Mouse (Mus musculus): ENCODE measurements around the gene Abca17. TPM values are rescaled to one million over a fixed set of nuclear protein-coding genes. Genes with fewer than 3 reads are reported as not detected.

Gene Abca17
- polyA plus RNA-seq, 1 experiment from 2014 or later: 0.23 TPM

- H3K4me1 ChIP-seq: no peaks in the 10 kb centered on the region
- no peaks in the 10 kb centered on the region for H3K27me3 ChIP-seq (replicated peaks)
- no peaks in the 10 kb centered on the region for H3K9me3 ChIP-seq
- no peak overlapping the region for H3K27ac ChIP-seq
- 81% methylated on average over 7 of the region's 7 CpGs for WGBS
- no peak overlapping the region for H3K9ac ChIP-seq
- no peak overlapping the region for H3K4me2 ChIP-seq
- ATAC-seq (ENCODE audit: insufficient read depth, low FRiP score, low read depth): no peak
- peaks cover 70% of the 10 kb centered on the region for H3K36me3 ChIP-seq
- H3K4me3 ChIP-seq (replicated peaks): no peak overlapping the region
Measured at GRCm38 (mm10) chr17:24227941-24228340, 122.9 kb downstream of the Abca17 start.

GRCm38 (mm10) chr17:24226721-24227120 lies 124.1 kb downstream of the Abca17 start:
- Histone ChIP-seq H3K27me3 (replicated peaks) (no peaks in the 10 kb centered on the region), H3K4me3 (replicated peaks) (no peak overlapping the region), H3K9ac (no peak overlapping the region), H3K4me1 (no peaks in the 10 kb centered on the region), H3K36me3 (peaks cover 70% of the 10 kb centered on the region), H3K4me2 (no peak overlapping the region), H3K9me3 (no peaks in the 10 kb centered on the region), H3K27ac (no peak overlapping the region)
- no peak for ATAC-seq (ENCODE audit: insufficient read depth, low FRiP score, low read depth)
- 91% methylated on average over 8 of the region's 8 CpGs for WGBS

- H3K4me2 ChIP-seq: no peak overlapping the region
- H3K27ac ChIP-seq: no peak overlapping the region
- no peaks in the 10 kb centered on the region for H3K9me3 ChIP-seq
- no peak overlapping the region for H3K4me3 ChIP-seq (replicated peaks)
- peak; percentile 78; the same call in 1 of the 2 replicates for ATAC-seq (ENCODE audit: insufficient read depth, low FRiP score, low read depth)
- H3K36me3 ChIP-seq: peaks cover 64% of the 10 kb centered on the region
- H3K9ac ChIP-seq: no peak overlapping the region
- no peaks in the 10 kb centered on the region for H3K4me1 ChIP-seq
- 88% methylated on average over 5 of the region's 5 CpGs for WGBS
- H3K27me3 ChIP-seq (replicated peaks): no peaks in the 10 kb centered on the region
Measured at GRCm38 (mm10) chr17:24225851-24226250, 125.0 kb downstream of the Abca17 start.

DNA sequence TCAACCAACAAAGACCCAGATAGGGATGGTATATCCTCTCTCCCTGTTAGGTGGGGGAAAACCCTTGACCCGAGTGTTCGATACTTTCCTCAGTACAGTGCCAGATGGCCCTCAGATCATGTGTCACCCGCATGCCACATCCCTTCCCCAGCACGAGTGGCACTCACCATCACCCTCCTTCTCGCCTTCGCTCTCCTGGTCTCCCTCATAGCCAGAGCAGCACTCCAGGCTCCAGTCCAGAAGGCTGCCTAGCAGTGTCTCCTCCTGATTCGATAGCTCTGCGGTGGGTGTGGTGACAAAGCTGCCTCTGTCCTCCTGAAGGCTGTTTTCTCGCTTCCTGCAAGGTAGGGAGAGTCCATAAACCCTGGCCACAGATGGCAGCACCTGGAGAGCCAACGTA lies 126.1 kb downstream of the Abca17 start:
- WGBS: 83% methylated on average over 10 of the region's 10 CpGs
- no peak overlapping the region for H3K4me2 ChIP-seq
- no peak for ATAC-seq (ENCODE audit: insufficient read depth, low FRiP score, low read depth)
- H3K4me1 ChIP-seq: peaks cover 4% of the 10 kb centered on the region
- no peaks in the 10 kb centered on the region for H3K9me3 ChIP-seq
- no peaks in the 10 kb centered on the region for H3K27me3 ChIP-seq (replicated peaks)
- peaks cover 53% of the 10 kb centered on the region for H3K36me3 ChIP-seq
- H3K9ac ChIP-seq: no peak overlapping the region
- H3K27ac ChIP-seq: no peak overlapping the region
- H3K4me3 ChIP-seq (replicated peaks): no peak overlapping the region

DNA sequence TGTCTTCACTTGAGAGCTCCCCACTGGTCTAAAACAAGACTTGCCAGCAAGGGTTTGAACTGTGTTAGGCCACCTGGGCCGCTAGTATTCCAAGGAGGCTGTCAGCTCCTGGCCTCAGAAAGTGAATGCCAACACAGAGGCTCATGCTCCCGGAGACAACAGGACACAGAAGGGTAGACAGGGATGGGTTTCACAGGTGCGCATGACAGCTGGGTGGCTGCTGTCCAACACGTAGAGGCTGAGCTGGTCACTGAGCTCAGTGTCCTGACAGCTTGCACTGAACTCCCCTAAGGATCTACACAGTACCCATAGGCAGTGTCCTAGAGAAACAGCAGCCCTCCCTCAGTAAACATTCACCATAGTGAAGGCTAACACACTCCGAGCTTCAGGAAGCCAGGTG lies 127.4 kb downstream of the Abca17 start:
- Histone ChIP-seq H3K9ac (no peak overlapping the region), H3K4me3 (replicated peaks) (no peak overlapping the region), H3K9me3 (no peaks in the 10 kb centered on the region), H3K27me3 (replicated peaks) (no peaks in the 10 kb centered on the region), H3K27ac (no peak overlapping the region), H3K4me1 (peaks cover 9% of the 10 kb centered on the region), H3K36me3 (peaks cover 51% of the 10 kb centered on the region), H3K4me2 (no peak overlapping the region)
- no peak for ATAC-seq (ENCODE audit: insufficient read depth, low FRiP score, low read depth)
- WGBS: 83% methylated on average over 5 of the region's 5 CpGs

DNA sequence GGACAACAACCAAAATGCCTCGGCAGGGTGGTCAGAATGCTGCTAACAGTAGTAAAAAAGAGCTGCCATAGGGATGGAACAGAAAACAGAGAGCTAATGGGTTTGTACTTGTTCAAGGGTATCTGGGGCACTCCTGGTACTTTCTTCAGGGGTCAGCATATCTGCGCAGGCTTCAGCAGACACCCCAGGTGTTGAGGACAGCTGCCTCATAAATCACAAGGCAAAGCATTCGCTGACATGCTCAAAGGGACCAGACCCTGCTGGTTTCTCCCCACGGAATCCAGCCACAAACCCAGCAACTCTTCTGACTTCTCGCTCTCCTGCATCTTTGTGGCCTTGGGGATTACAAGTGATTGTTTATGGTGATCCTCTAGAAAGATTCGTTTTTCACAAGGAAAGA lies 128.2 kb downstream of the Abca17 start:
- no peak overlapping the region for H3K4me2 ChIP-seq
- peaks cover 46% of the 10 kb centered on the region for H3K36me3 ChIP-seq
- no peaks in the 10 kb centered on the region for H3K27me3 ChIP-seq (replicated peaks)
- 68% methylated on average over 6 of the region's 6 CpGs for WGBS
- H3K27ac ChIP-seq: no peak overlapping the region
- H3K4me3 ChIP-seq (replicated peaks): no peak overlapping the region
- ATAC-seq (ENCODE audit: insufficient read depth, low FRiP score, low read depth): no peak
- no peaks in the 10 kb centered on the region for H3K9me3 ChIP-seq
- no peak overlapping the region for H3K9ac ChIP-seq
- H3K4me1 ChIP-seq: peaks cover 9% of the 10 kb centered on the region

GRCm38 (mm10) chr17:24220435-24221411 lies 130.1 kb downstream of the Abca17 start, which contains the start of gene Tedc2:
Gene Tedc2 (minus strand): TSS chr17:24220851.
- Histone ChIP-seq H3K4me1 (peaks cover 9% of the 10 kb centered on the region), H3K36me3 (peaks cover 37% of the 10 kb centered on the region), H3K27me3 (replicated peaks) (no peaks in the 10 kb centered on the region), H3K9me3 (no peaks in the 10 kb centered on the region), H3K27ac (peak within 1 kb of the TSS; percentile 68), H3K4me3 (replicated peaks) (peak within 1 kb of the TSS; percentile 73), H3K9ac (peak within 1 kb of the TSS; percentile 75), H3K4me2 (peak within 1 kb of the TSS; percentile 71)
- WGBS: 3% methylated on average over 41 of the region's 41 CpGs
- ATAC-seq (ENCODE audit: insufficient read depth, low FRiP score, low read depth): peak; percentile 92

DNA sequence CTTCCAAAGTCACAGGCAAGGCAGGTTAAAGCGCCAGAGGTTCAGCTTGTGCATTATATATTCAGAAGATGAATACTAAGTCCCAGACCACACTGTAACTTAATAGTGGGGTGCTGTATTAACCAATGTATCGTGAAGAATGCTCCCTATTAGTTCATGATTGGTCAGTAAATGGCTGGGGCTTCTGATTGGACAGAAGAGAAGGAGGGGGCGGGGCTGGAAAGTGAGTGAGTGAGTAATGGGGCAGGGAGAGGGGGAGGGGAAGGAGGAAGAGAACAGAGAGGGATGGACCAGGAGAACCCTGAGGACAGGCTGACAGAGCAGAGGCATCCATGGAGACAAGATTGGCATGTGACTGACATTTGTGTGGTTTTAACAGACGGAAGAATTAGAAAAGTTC lies 134.0 kb downstream of the Abca17 start:
- H3K9me3 ChIP-seq: no peaks in the 10 kb centered on the region
- H3K9ac ChIP-seq: no peak overlapping the region
- ATAC-seq (ENCODE audit: insufficient read depth, low FRiP score, low read depth): no peak
- H3K36me3 ChIP-seq: peaks cover 13% of the 10 kb centered on the region
- H3K4me1 ChIP-seq: peaks cover 16% of the 10 kb centered on the region
- H3K4me3 ChIP-seq (replicated peaks): no peak overlapping the region
- no peak overlapping the region for H3K27ac ChIP-seq
- H3K4me2 ChIP-seq: no peak overlapping the region
- H3K27me3 ChIP-seq (replicated peaks): no peaks in the 10 kb centered on the region
- 71% methylated on average over 4 of the region's 4 CpGs for WGBS

Small RNA genes lying within 50 kb of the gene (microRNA-seq; reads per million reads assigned to microRNA genes)
- gene Gm24427: not detected
- gene Mir5134: 1.2 reads per million
- 0.97 reads per million for gene Mir6965

Other genes with a start within 250 kb of the Abca17 start
- gene Pdpk1, start 200.1 kb downstream of the Abca17 start, polyA plus RNA-seq (2015; fragmentation: Nextera tagmentation; extraction: Ambion mirVana): 36.1 and 38.9 TPM in 2 replicates
- gene Amdhd2, start 187.3 kb downstream of the Abca17 start, polyA plus RNA-seq (2015; fragmentation: Nextera tagmentation; extraction: Ambion mirVana): 25.1 and 29.3 TPM in 2 replicates
- gene Atp6v0c, start 181.4 kb downstream of the Abca17 start, polyA plus RNA-seq (2015; fragmentation: Nextera tagmentation; extraction: Ambion mirVana): 495 and 512 TPM in 2 replicates
- gene Tbc1d24, start 145.5 kb downstream of the Abca17 start, polyA plus RNA-seq (2015; fragmentation: Nextera tagmentation; extraction: Ambion mirVana): 5.0 and 6.3 TPM in 2 replicates
- 8.1 and 8.5 TPM in 2 replicates for gene Ntn3, start 141.5 kb downstream of the Abca17 start, polyA plus RNA-seq (2015; fragmentation: Nextera tagmentation; extraction: Ambion mirVana)
- gene Tedc2, start 130.2 kb downstream of the Abca17 start, polyA plus RNA-seq (2015; fragmentation: Nextera tagmentation; extraction: Ambion mirVana): 9.8 and 10.0 TPM in 2 replicates
- gene Ccnf, start 99.6 kb downstream of the Abca17 start, polyA plus RNA-seq (2015; fragmentation: Nextera tagmentation; extraction: Ambion mirVana): 54.2 and 55.0 TPM in 2 replicates
- 11.9 TPM in 2 replicates for gene Abca3, start 882 bp upstream of the Abca17 start, polyA plus RNA-seq (2015; fragmentation: Nextera tagmentation; extraction: Ambion mirVana)
- 230 and 250 TPM in 2 replicates for gene Rnps1, start 63.5 kb upstream of the Abca17 start, polyA plus RNA-seq (2015; fragmentation: Nextera tagmentation; extraction: Ambion mirVana)
- gene Eci1, start 75.6 kb upstream of the Abca17 start, polyA plus RNA-seq (2015; fragmentation: Nextera tagmentation; extraction: Ambion mirVana): 137 and 157 TPM in 2 replicates
- 2.7 and 4.6 TPM in 2 replicates for gene Dnase1l2, start 92.0 kb upstream of the Abca17 start, polyA plus RNA-seq (2015; fragmentation: Nextera tagmentation; extraction: Ambion mirVana)
- 30.8 and 33.7 TPM in 2 replicates for gene E4f1, start 119.2 kb upstream of the Abca17 start, polyA plus RNA-seq (2015; fragmentation: Nextera tagmentation; extraction: Ambion mirVana)
- gene Pgp, start 119.3 kb upstream of the Abca17 start, polyA plus RNA-seq (2015; fragmentation: Nextera tagmentation; extraction: Ambion mirVana): 64.6 and 65.3 TPM in 2 replicates
- gene Bricd5, start 122.8 kb upstream of the Abca17 start, polyA plus RNA-seq (2015; fragmentation: Nextera tagmentation; extraction: Ambion mirVana): 0.31 TPM in 1 of 2 replicates, not detected in the other
- gene Mlst8, start 128.0 kb upstream of the Abca17 start, polyA plus RNA-seq (2015; fragmentation: Nextera tagmentation; extraction: Ambion mirVana): 25.0 and 30.5 TPM in 2 replicates
- gene Caskin1, start 137.5 kb upstream of the Abca17 start, polyA plus RNA-seq (2015; fragmentation: Nextera tagmentation; extraction: Ambion mirVana): 2.6 and 3.0 TPM in 2 replicates
- gene Traf7, start 176.9 kb upstream of the Abca17 start, polyA plus RNA-seq (2015; fragmentation: Nextera tagmentation; extraction: Ambion mirVana): 82.7 and 84.2 TPM in 2 replicates
- 8.3 and 11.6 TPM in 2 replicates for gene Rab26, start 183.1 kb upstream of the Abca17 start, polyA plus RNA-seq (2015; fragmentation: Nextera tagmentation; extraction: Ambion mirVana)
- 27.3 and 29.0 TPM in 2 replicates for gene Pkd1, start 198.8 kb upstream of the Abca17 start, polyA plus RNA-seq (2015; fragmentation: Nextera tagmentation; extraction: Ambion mirVana)